Mouse (Mus musculus) heart, adult 2 months (tissue): Measurements from ENCODE around the gene Ctsa. TPM values are rescaled to one million over a fixed set of nuclear protein-coding genes. Genes with fewer than 3 reads are reported as not detected.
"Not testable (repeated sequence)": the region's sequence is repeated elsewhere in the genome, so short reads cannot be mapped to it uniquely, and the experiment has no call there.

Experiments
- DNase-seq, 2 experiments: peaks; one replicate each; pipeline ENCODE4 v3.0.0; 2021
- H3K27ac ChIP-seq: fragments of 200-600 bp; 2 replicates; pipeline ENCODE4 v1.8.1; 2022
- H3K27me3 ChIP-seq: fragments of 200-500 bp; 2 replicates; pipeline ENCODE4 v1.6.1; 2012; ENCODE audit warnings: mild to moderate bottlenecking, low read length, inconsistent platforms, mixed read lengths; ENCODE audit not compliant: control insufficient read depth, insufficient read depth
- H3K36me3 ChIP-seq: fragments of 200-500 bp; 2 replicates; pipeline ENCODE4 v1.6.1; 2012; ENCODE audit warnings: low read length, inconsistent platforms; ENCODE audit not compliant: control insufficient read depth, insufficient read depth
- H3K4me1 ChIP-seq: fragments of 200-500 bp; 2 replicates; pipeline ENCODE4 v1.6.1; 2011; ENCODE audit warnings: low read length; ENCODE audit not compliant: control insufficient read depth, insufficient read depth
- H3K4me3 ChIP-seq: fragments of 200-600 bp; 2 replicates; pipeline ENCODE4 v1.8.1; 2022
- H3K79me2 ChIP-seq: fragments of 200-500 bp; replicated peaks from 2 replicates; pipeline ENCODE4 v1.6.1; 2012; ENCODE audit warnings: mild to moderate bottlenecking, inconsistent platforms, low read length, moderate library complexity, mixed read lengths; ENCODE audit not compliant: control insufficient read depth, insufficient read depth
- H3K9ac ChIP-seq: fragments of 200-500 bp; 2 replicates; pipeline ENCODE4 v1.6.1; 2012; ENCODE audit warnings: low read depth, mild to moderate bottlenecking, control low read depth, inconsistent platforms, low read length, mixed read lengths
- CTCF ChIP-seq: fragments of 200-600 bp; IDR thresholded peaks from 2 replicates; pipeline ENCODE4 v1.8.1; 2022; ENCODE audit warnings: antibody characterized with exemption, mild to moderate bottlenecking, moderate library complexity
- EP300 ChIP-seq: fragments of 200-500 bp; IDR thresholded peaks from 2 replicates; pipeline ENCODE4 v1.6.1; 2011; ENCODE audit warnings: low read depth, low read length, control low read depth; ENCODE audit not compliant: insufficient read depth
- POLR2A ChIP-seq: fragments of 200-500 bp; IDR thresholded peaks from 2 replicates; pipeline ENCODE4 v1.6.1; 2011; ENCODE audit warnings: mild to moderate bottlenecking, low read depth, low read length, control low read depth; ENCODE audit not compliant: insufficient read depth
- WGBS: fragments of 180-500 bp; shearing (Covaris S2); methylation state at CpG from one replicate; pipeline ENCODE4 v1.1.7; 2018; 5-methylcytosine and 5-hydroxymethylcytosine counted together
- intact Hi-C: fragments of 180-260 bp; cut with DNase I; formaldehyde crosslinking; loops from one replicate; pipeline ENCODE4 v1.15.1; 2025
- polyA plus RNA-seq: library from polyadenylated mRNA; depleted of rRNA; stranded (reverse); fragments of >200 nt; gene quantifications from 2 replicates; pipeline ENCODE4 v1.2.3, GENCODE M21; 2012
- total RNA-seq, 2 experiments: library from RNA; stranded (reverse); gene quantifications; 2 replicates each; pipeline ENCODE4 v1.2.3; 2021

Gene Ctsa
- total and polyA plus RNA-seq, 3 experiments: 94.3 to 200 (median 99.8) TPM

DNA sequence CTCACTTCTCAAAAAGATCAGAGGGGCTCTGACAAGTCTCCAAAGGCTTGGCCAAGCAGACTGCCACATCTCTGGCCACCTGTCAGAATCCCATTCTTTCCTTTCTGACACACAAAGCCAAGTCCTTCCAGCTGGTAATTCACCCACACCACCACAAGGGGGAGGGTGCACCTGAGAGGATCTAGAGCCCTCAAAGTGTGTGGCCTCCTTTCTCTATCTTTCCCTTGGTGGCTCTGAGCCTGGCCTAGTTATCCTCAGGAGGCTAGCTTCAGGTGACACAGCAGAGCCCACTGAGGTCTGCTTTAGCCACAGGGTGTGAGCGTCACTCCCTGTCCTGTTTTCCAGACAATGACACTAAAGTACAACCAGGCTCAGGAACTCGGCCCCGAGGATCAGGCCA lies 39.4 kb upstream of the Ctsa start:
- intact Hi-C loops: no loop called here
- Histone ChIP-seq H3K9ac (no peak overlapping the region), H3K27me3 (no peaks in the 10 kb centered on the region), H3K79me2 (no peaks in the 10 kb centered on the region), H3K27ac (peak overlapping the region; percentile 43; the same call in 1 of the 2 replicates), H3K4me1 (peaks cover 3% of the 10 kb centered on the region; the same call in 1 of the 2 replicates), H3K4me3 (no peak overlapping the region), H3K36me3 (peaks cover 2% of the 10 kb centered on the region; the same call in 1 of the 2 replicates)
- WGBS: 72% methylated on average over 3 of the region's 3 CpGs
- TF ChIP-seq POLR2A: no peak
- peak; percentile 83 for TF ChIP-seq CTCF
- TF ChIP-seq EP300: 0 out of 2 replicates have a peak, but pooled peaks have one; percentile 31
- DNase-seq: peak; percentile 50 to 65

DNA sequence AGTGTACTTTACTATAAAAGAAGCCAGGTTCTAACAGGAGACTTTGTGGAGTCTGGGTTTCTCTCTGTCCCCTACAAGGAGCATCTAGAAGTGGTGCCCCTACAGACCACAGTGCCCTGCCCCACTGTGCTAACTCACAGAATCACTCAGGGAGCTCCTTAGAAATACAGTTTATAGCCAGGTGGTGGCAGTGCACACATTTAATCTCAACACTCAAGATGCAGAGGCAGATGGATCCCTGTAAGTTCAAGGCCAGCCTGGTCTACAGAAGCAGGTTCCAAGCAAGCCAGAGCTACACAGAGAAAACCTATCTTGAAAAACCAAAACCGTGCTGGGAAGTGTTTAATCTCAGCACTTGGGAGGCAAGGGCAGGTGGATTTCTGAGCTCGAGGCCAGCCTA lies 38.9 kb upstream of the Ctsa start:
- Histone ChIP-seq H3K79me2 (no peaks in the 10 kb centered on the region), H3K27me3 (no peaks in the 10 kb centered on the region), H3K4me3 (no peak overlapping the region), H3K27ac (peak overlapping the region; percentile 43; the same call in 1 of the 2 replicates), H3K36me3 (peaks cover 2% of the 10 kb centered on the region; the same call in 1 of the 2 replicates), H3K4me1 (peaks cover 1% of the 10 kb centered on the region; the same call in 1 of the 2 replicates), H3K9ac (no peak overlapping the region)
- intact Hi-C loops: loop anchor here (2.0 kb wide), 2 partner anchors 115 to 201 kb away; partner anchors contain the start of gene Eppin
- DNase-seq: no peak
- 71% methylated on average over 2 of the region's 2 CpGs for WGBS
- TF ChIP-seq EP300 (no peak), POLR2A (no peak), CTCF (no peak)

DNA sequence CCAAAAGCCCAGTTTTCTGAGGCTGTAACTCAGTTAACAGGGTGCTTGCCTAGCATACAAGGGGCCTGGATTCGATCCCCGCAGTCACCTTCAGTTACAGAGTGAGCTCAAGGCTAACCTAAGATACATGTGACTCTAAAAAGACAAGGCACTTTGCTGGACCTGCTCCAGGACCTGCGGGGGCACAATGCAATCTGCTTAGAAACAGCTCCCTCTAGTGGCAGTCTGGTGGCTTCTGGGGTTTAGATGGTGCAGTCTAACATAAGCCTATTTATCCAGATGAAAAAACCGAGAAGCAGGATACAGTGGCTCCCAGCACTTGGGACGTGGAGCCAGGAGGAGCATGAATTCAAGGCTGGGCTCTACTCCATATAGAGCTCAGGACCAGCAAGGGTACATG lies 38.4 kb upstream of the Ctsa start:
- Histone ChIP-seq H3K79me2 (no peaks in the 10 kb centered on the region), H3K4me1 (peaks cover 1% of the 10 kb centered on the region; the same call in 1 of the 2 replicates), H3K4me3 (no peak overlapping the region), H3K27me3 (no peaks in the 10 kb centered on the region), H3K27ac (no peak overlapping the region), H3K9ac (no peak overlapping the region), H3K36me3 (peaks cover 2% of the 10 kb centered on the region; the same call in 1 of the 2 replicates)
- WGBS: 16% methylated on average over 5 of the region's 5 CpGs
- TF ChIP-seq CTCF (peak; percentile 90), EP300 (peak; percentile 72; the same call in 1 of the 2 replicates), POLR2A (no peak)
- peak; percentile 75 to 78 for DNase-seq
- intact Hi-C loops: loop anchor here (2.0 kb wide), 2 partner anchors 115 to 201 kb away; partner anchors contain the start of gene Eppin

DNA sequence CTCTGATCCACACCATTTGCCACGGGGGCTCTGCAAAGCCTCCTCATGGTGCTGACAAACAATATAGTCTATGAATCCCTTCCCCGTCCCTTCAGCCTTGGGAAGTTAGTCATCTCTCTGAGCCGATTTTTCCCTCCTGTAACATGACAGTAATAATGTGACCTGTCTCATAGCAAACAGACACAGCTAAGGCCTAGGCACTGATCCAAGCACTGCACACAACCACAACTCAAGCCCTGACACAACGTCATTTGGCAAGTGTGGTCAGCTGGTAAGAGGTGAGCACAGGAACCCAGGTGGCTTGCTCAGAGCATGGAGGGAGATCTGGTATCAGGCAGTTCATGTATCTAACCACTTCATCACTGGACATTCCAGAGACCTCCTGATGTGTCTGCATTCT lies 36.8 kb upstream of the Ctsa start:
- Histone ChIP-seq H3K4me1 (peaks cover 1% of the 10 kb centered on the region; the same call in 1 of the 2 replicates), H3K4me3 (no peak overlapping the region), H3K27ac (no peak overlapping the region), H3K79me2 (no peaks in the 10 kb centered on the region), H3K36me3 (peaks cover 2% of the 10 kb centered on the region; the same call in 1 of the 2 replicates), H3K9ac (no peak overlapping the region), H3K27me3 (no peaks in the 10 kb centered on the region)
- TF ChIP-seq CTCF: no peak
- TF ChIP-seq EP300: no peak
- no peak for TF ChIP-seq POLR2A
- WGBS: 70% methylated on average over 4 of the region's 4 CpGs
- intact Hi-C loops: loop anchor here (2.0 kb wide), 2 partner anchors 117 to 203 kb away; partner anchors contain the start of gene Eppin
- no peak for DNase-seq

DNA sequence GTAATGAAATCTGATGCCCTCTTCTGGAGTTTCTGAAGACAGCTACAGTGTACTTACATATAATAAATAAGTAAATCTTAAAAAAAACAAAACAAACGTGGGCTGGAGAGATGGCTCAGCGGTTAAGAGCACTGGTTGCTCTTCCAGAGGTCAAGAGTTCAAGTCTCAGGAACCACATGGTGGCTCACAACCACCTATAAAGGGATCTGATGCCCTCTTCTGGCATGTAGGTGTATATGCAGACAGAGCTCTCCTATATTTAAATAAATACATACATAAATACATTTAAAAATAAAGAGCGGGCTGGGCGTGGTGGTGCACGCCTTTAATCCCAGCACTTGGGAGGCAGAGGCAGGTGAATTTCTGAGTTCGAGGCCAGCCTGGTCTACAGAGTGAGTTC lies 34.1 kb upstream of the Ctsa start:
- H3K27me3 ChIP-seq, DNase-seq, H3K4me3 ChIP-seq, H3K79me2 ChIP-seq, intact Hi-C loops, H3K4me1 ChIP-seq, H3K9ac ChIP-seq, H3K27ac ChIP-seq, H3K36me3 ChIP-seq: not testable (repeated sequence)
- TF ChIP-seq CTCF: peak; percentile 67
- WGBS: 69% methylated on average over 6 of the region's 6 CpGs

DNA sequence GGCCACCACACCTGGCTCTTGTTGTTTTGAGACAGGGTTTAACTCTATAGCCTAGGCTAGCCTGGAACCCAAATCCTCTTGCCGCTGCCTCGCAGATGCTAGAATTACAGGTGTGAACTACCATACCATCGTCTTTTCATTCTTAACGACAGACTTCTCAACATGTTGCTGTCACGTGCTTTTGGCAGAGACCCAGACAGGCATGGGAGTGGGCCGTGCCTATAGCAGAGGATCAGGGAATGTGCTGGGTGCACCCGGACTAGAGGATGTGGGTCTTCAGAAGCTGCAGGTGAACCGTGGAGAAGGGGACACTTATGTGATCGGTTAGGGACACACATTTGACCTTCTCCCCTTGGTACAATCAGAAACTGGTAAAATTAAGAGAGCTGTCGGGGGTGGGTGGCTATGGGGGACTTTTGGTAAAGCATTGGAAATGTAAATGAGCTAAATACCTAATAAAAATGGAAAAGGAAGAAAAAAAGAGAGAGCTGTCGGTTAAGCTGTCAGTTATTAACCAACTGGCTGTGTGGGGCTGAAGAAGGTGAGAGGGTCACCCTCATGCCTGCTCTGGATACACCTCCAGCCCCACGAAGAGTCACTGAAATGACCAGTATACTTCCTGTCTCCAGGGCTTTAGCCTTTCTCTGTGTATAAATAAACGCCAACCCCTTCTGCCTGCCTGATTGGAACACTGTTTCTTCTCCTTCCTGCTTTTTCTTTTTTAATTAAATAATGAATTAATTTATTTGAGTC lies 32.2 kb upstream of the Ctsa start:
- Histone ChIP-seq H3K36me3 (no peaks in the 10 kb centered on the region), H3K27me3 (no peaks in the 10 kb centered on the region), H3K79me2 (peaks cover 1% of the 10 kb centered on the region; the same call in 1 of the 2 replicates), H3K4me3 (no peak overlapping the region), H3K4me1 (peaks cover 3% of the 10 kb centered on the region), H3K9ac (no peak overlapping the region), H3K27ac (no peak overlapping the region)
- TF ChIP-seq CTCF: no peak
- TF ChIP-seq EP300: no peak
- intact Hi-C loops: no loop called here
- WGBS: 85% methylated on average over 13 of the region's 13 CpGs
- no peak for DNase-seq
